Mouse (Mus musculus) neutrophil, adult 5-6 weeks (primary cell): ENCODE measurements around the gene Ifit3b. TPM values are rescaled to one million over a fixed set of nuclear protein-coding genes. Genes with fewer than 3 reads are reported as not detected.
A peak's percentile ranks its signal among the peaks of the same experiment; 100 is the strongest.
"Not testable (repeated sequence)": the region's sequence is repeated elsewhere in the genome, so short reads cannot be mapped to it uniquely, and the experiment has no call there.

Source experiments
- ATAC-seq: fragments of 151-379, 151-347 bp; 2 replicates; pipeline ENCODE4 v1.8.0; 2017; ENCODE audit warnings: mild to moderate bottlenecking, moderate TSS enrichment; ENCODE audit not compliant: insufficient number of reproducible peaks, poor library complexity, low FRiP score, severe bottlenecking; ENCODE audit errors: extremely low read depth
- total RNA-seq: library from RNA; stranded (forward); fragments of 200-1000 nt; gene quantifications from 2 replicates; pipeline ENCODE4 v1.2.3, GENCODE M21; 2017

The Ifit3b gene
- 46.0 and 50.7 TPM in 2 replicates for total RNA-seq

GRCm38 (mm10) chr19:34607237-34608051 is at the start of gene Ifit3b:
Gene Ifit3b (plus strand): TSS chr19:34607970.
- peak; percentile 73 for ATAC-seq

GRCm38 (mm10) chr19:34562556-34562955 is 45.2 kb upstream of the Ifit3b start:
- ATAC-seq, result no peak

GRCm38 (mm10) chr19:34566178-34566784 is 41.5 kb upstream of the Ifit3b start:
- ATAC-seq, result no peak

- ATAC-seq, result no peak
These were observed 38.5 kb upstream of the Ifit3b start for GRCm38 (mm10) chr19:34568988-34569895.

- peak; percentile 23; the same call in 1 of the 2 replicates for ATAC-seq
These were observed 37.8 kb upstream of the Ifit3b start for GRCm38 (mm10) chr19:34569896-34570476.

- no peak for ATAC-seq
These were observed 36.7 kb upstream of the Ifit3b start for GRCm38 (mm10) chr19:34571080-34571479.

- no peak for ATAC-seq
These were observed 34.1 kb upstream of the Ifit3b start for GRCm38 (mm10) chr19:34573650-34574049.

GRCm38 (mm10) chr19:34577121-34577520 is 30.6 kb upstream of the Ifit3b start:
- ATAC-seq, result no peak

- peak; percentile 62 for ATAC-seq
These were observed 25.1 kb upstream of the Ifit3b start for GRCm38 (mm10) chr19:34582696-34583095.

- peak; percentile 74 for ATAC-seq
These were observed 24.5 kb upstream of the Ifit3b start, which contains the start of gene Ifit3 for GRCm38 (mm10) chr19:34583126-34583766. Gene Ifit3 (plus strand): TSS chr19:34583531.

GRCm38 (mm10) chr19:34585740-34586458 is 21.9 kb upstream of the Ifit3b start:
- not testable (repeated sequence) for ATAC-seq

- ATAC-seq, result not testable (repeated sequence)
These were observed 19.7 kb upstream of the Ifit3b start for GRCm38 (mm10) chr19:34587898-34588692.

- ATAC-seq, result no peak
These were observed 18.8 kb upstream of the Ifit3b start for GRCm38 (mm10) chr19:34588959-34589358.

- peak; percentile 48 for ATAC-seq
These were observed 14.3 kb upstream of the Ifit3b start for GRCm38 (mm10) chr19:34593456-34593855.

- not testable (repeated sequence) for ATAC-seq
These were observed 13.2 kb upstream of the Ifit3b start for GRCm38 (mm10) chr19:34594523-34594922.

- no peak for ATAC-seq
These were observed 11.0 kb upstream of the Ifit3b start for GRCm38 (mm10) chr19:34596811-34597210.

- ATAC-seq, result no peak
These were observed 9.4 kb upstream of the Ifit3b start for GRCm38 (mm10) chr19:34598341-34598740.
